Comparison of ENCODE assay signal across 12 mouse cellular contexts in the genomic region with DNA sequence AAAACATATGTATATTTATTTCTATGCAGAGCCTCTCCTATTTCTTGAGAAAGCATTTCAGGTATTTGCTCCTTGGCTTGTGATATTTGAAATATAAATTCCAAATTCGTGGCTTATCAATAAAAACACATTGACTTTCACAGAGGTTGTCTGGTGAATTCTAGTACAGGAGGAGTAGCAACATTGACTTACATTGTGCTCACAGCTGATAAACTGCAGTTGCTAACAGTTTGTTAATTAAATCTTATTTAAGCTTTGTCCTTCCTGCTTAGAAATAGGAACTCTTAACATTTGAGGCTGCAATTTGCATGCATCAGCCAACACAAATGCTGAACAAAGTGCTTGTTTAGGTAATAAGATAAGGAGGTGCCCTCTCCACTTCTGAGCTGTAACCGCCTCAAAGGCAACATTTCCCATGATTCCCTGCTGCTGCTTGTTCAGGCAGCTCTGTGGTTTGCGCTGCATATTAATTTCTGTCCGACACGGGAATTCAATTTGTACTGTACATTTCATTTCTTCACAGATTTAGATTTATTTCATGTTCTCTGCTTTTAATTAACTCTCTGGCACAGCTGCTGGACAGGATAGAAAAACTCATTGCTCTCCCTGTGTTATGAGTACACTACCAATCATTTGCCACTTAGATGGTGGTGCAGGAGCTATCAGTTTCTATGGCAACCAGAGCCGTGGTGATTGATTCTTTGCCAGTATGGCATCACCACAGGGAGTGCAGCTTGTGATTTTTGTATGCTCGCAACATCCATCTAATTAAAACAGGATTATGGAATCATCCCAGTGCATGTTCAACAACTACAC.
DNase-seq lines count a peak whose midpoint lies in the region; ATAC-seq lines count a peak whose summit lies in the region.
"Had no signal": no experiment of that assay in that cellular context is flagged by ENCODE, and none has a peak within 500 bp of the region (broad histone marks: within the 10 kb centered on the region; RNA-seq: fewer than 3 reads in every experiment).

No protein-coding gene starts in this region.

- no peaks in the 10 kb centered on the region for H3K27me3 ChIP-seq in neural tube, embryonic 13.5 days

- H3K9me3 ChIP-seq in neural tube, embryonic 13.5 days = no peaks in the 10 kb centered on the region

- 35% methylated on average over 7 of the region's 7 CpGs for WGBS in neural tube, embryonic 13.5 days

- peaks cover 13% of the 10 kb centered on the region for H3K4me1 ChIP-seq in neural tube, embryonic 13.5 days (replicated peaks)

- ATAC-seq in neural tube, embryonic 13.5 days (ENCODE audit: low read depth) = peak; percentile 99

- H3K4me2 ChIP-seq in neural tube, embryonic 13.5 days = peak overlapping the region; percentile 46
- H3K4me2 ChIP-seq: lung, embryonic 14.5 days had no signal

- DNase-seq in cerebellum, postnatal 10 days = peak; percentile 80 to 82
- DNase-seq in cerebellum, adult 9-10 months = no peak
- DNase-seq in frontal cortex, adult 2 months (ENCODE audit: extremely low spot score in 1 of 2, low spot score in 1 of 2) = peak; percentile 16 to 39
- peak; percentile 54 to 84 for DNase-seq in layer of hippocampus, postnatal 14 days (ENCODE audit: low spot score in 2 of 2)
- no peak for DNase-seq in testis, postnatal 14 days (ENCODE audit: low spot score)
- DNase-seq in kidney, adult 8-10 months = no peak
- no peak for DNase-seq in kidney, postnatal 10 days
- DNase-seq: adrenal gland, postnatal 25 days; gastrocnemius, adult 2 months; heart, postnatal 4 days; lung, embryonic 14.5 days had no signal

- H3K4me3 ChIP-seq in neural tube, embryonic 13.5 days = peak overlapping the region; percentile 3; the same call in 1 of the 2 replicates
- H3K4me3 ChIP-seq: gastrocnemius, adult 2 months had no signal

- H3K36me3 ChIP-seq in neural tube, embryonic 13.5 days = no peaks in the 10 kb centered on the region

- H3K27ac ChIP-seq in neural tube, embryonic 13.5 days (replicated peaks) = peak overlapping the region; percentile 52; the same call in 1 of the 2 replicates
- H3K27ac ChIP-seq: gastrocnemius, adult 2 months had no signal

- H3K9ac ChIP-seq in neural tube, embryonic 13.5 days = no peak overlapping the region
- H3K9ac ChIP-seq: lung, embryonic 14.5 days had no signal

Comparison
In these comparisons a context has a peak if more than half of its experiments do, and no peak if none do; other contexts are left out.
1. DNase-seq: peak in cerebellum, postnatal 10 days (2 of 2), frontal cortex, adult 2 months (2 of 2) and layer of hippocampus, postnatal 14 days (2 of 2); none in cerebellum, adult 9-10 months (single experiment), testis, postnatal 14 days (single experiment), kidney, adult 8-10 months (0 of 2) and kidney, postnatal 10 days (single experiment).